Comparison of ENCODE assay signal across 9 mouse cellular contexts in genomic region chr19:57315013-57315565, GRCm38 (mm10). TPM values are rescaled to one million over a fixed set of nuclear protein-coding genes. Genes with fewer than 3 reads are reported as not detected.
A peak's percentile ranks its signal among the peaks of the same experiment; 100 is the strongest.
DNase-seq lines count a peak whose midpoint lies in the region; ATAC-seq and TF ChIP-seq lines count a peak whose summit lies in the region.
"Had no signal": no experiment of that assay in that cellular context is flagged by ENCODE, and none has a peak within 500 bp of the region (broad histone marks: within the 10 kb centered on the region; RNA-seq: fewer than 3 reads in every experiment).

No protein-coding gene starts in this region.

- H3K4me1 ChIP-seq in kidney, adult 2 months (ENCODE audit: control insufficient read depth, insufficient read depth, low read length): peaks cover 15% of the 10 kb centered on the region; the same call in 1 of the 2 replicates
- H3K4me1 ChIP-seq in hindbrain, embryonic 14.5 days (replicated peaks; ENCODE audit: control insufficient read depth, insufficient read depth, low read length): peaks cover 13% of the 10 kb centered on the region
- H3K4me1 ChIP-seq in midbrain, embryonic 16.5 days (ENCODE audit: control insufficient read depth, insufficient read depth, low read length): peaks cover 4% of the 10 kb centered on the region; the same call in 1 of the 2 replicates

- no peaks in the 10 kb centered on the region for H3K27me3 ChIP-seq in kidney, adult 2 months (replicated peaks; ENCODE audit: control insufficient read depth, insufficient read depth, low read length)
- no peaks in the 10 kb centered on the region for H3K27me3 ChIP-seq in hindbrain, embryonic 14.5 days (ENCODE audit: control insufficient read depth, insufficient read depth, low read length)
- H3K27me3 ChIP-seq in midbrain, embryonic 16.5 days (ENCODE audit: control insufficient read depth, insufficient read depth, low read depth, low read length): no peaks in the 10 kb centered on the region
- H3K27me3 ChIP-seq: Patski had no signal

- no peak for TF ChIP-seq POLR2A in kidney, adult 2 months (IDR thresholded peaks at IDR 0.05; ENCODE audit: low read depth, low read length)

- H3K4me2 ChIP-seq in hindbrain, embryonic 14.5 days (replicated peaks): peak overlapping the region; percentile 88
- peak overlapping the region; percentile 70 for H3K4me2 ChIP-seq in midbrain, embryonic 16.5 days (ENCODE audit: low read length)

- no peak for DNase-seq in kidney, adult 2 months
- DNase-seq in kidney, adult 18-20 months: no peak
- peak; percentile 33 for DNase-seq in brain, adult 2 months (ENCODE audit: low read depth, low spot score)
- no peak for DNase-seq in hindbrain, embryonic 14.5 days (ENCODE audit: low spot score)
- no peak for DNase-seq in natural killer cell, adult 2 months (ENCODE audit: low spot score in 2 of 2)
- DNase-seq in kidney, postnatal 25 days: no peak
- DNase-seq in embryo, embryonic 10.5 days (ENCODE audit: low spot score): no peak

- peak overlapping the region; percentile 72 for H3K4me3 ChIP-seq in kidney, adult 2 months (ENCODE audit: insufficient read depth, low read depth, low read length)
- H3K4me3 ChIP-seq in hindbrain, embryonic 14.5 days (replicated peaks; ENCODE audit: low read length): peak overlapping the region; percentile 71
- H3K4me3 ChIP-seq in midbrain, embryonic 16.5 days (ENCODE audit: low read depth, low read length): peak overlapping the region; percentile 52

- H3K9me3 ChIP-seq in hindbrain, embryonic 14.5 days (ENCODE audit: control insufficient read depth, low read length): no peaks in the 10 kb centered on the region
- H3K9me3 ChIP-seq in midbrain, embryonic 16.5 days (replicated peaks; ENCODE audit: control insufficient read depth, low read length, poor library complexity, severe bottlenecking): no peaks in the 10 kb centered on the region

- ATAC-seq in hindbrain, embryonic 14.5 days (ENCODE audit: low FRiP score): no peak; the same call in none of the 2 replicates
- ATAC-seq in midbrain, embryonic 16.5 days: peak; percentile 68

- no peaks in the 10 kb centered on the region for H3K36me3 ChIP-seq in kidney, adult 2 months (ENCODE audit: control insufficient read depth, insufficient read depth, low read length)
- H3K36me3 ChIP-seq in hindbrain, embryonic 14.5 days (replicated peaks; ENCODE audit: control insufficient read depth, insufficient read depth): no peaks in the 10 kb centered on the region
- H3K36me3 ChIP-seq in midbrain, embryonic 16.5 days (ENCODE audit: control insufficient read depth, insufficient read depth, low read length): no peaks in the 10 kb centered on the region

- H3K9ac ChIP-seq in hindbrain, embryonic 14.5 days: peak overlapping the region; percentile 80
- H3K9ac ChIP-seq in midbrain, embryonic 16.5 days (ENCODE audit: low read depth, low read length): peak overlapping the region; percentile 87

- 42% methylated on average over 11 of the region's 11 CpGs for WGBS in kidney, adult 2 months
- WGBS in hindbrain, embryonic 14.5 days: 42% methylated on average over 11 of the region's 11 CpGs
- WGBS in midbrain, embryonic 16.5 days: 39% methylated on average over 11 of the region's 11 CpGs

- H3K27ac ChIP-seq in kidney, adult 2 months (ENCODE audit: insufficient read depth, low read depth, low read length): peak overlapping the region; percentile 93
- H3K27ac ChIP-seq in hindbrain, embryonic 14.5 days: peak overlapping the region; percentile 92
- H3K27ac ChIP-seq in midbrain, embryonic 16.5 days (ENCODE audit: low read length): peak overlapping the region; percentile 90

- no peak for TF ChIP-seq CTCF in kidney, adult 2 months (conservative IDR thresholded peaks at IDR 0.05; ENCODE audit: insufficient read depth, insufficient read length, low read depth, low read length)

RNA-seq across cellular contexts. Expression of gene Ablim1, which starts 0.4 kb away (rescaled TPM):
- 34.7 and 38.3 TPM in 2 replicates for polyA plus RNA-seq in kidney, adult 2 months (2012; rRNA removed)
- 56.6 and 61.8 TPM in 2 replicates for polyA plus RNA-seq in hindbrain, embryonic 14.5 days (2014; fragmentation: Nextera tagmentation; extraction: Ambion mirVana)
- polyA plus RNA-seq in midbrain, embryonic 16.5 days (2015; fragmentation: Nextera tagmentation; extraction: Ambion mirVana): 64.1 and 66.2 TPM in 2 replicates

RNA-seq across cellular contexts. Expression of gene Fam160b1, which starts 45.4 kb away (rescaled TPM):
- 7.3 and 8.0 TPM in 2 replicates for polyA plus RNA-seq in kidney, adult 2 months (2012; rRNA removed)
- polyA plus RNA-seq in hindbrain, embryonic 14.5 days (2014; fragmentation: Nextera tagmentation; extraction: Ambion mirVana): 17.4 and 18.5 TPM in 2 replicates
- polyA plus RNA-seq in midbrain, embryonic 16.5 days (2015; fragmentation: Nextera tagmentation; extraction: Ambion mirVana): 12.6 and 13.1 TPM in 2 replicates
